Mouse (Mus musculus) ovary, postnatal 36 days (tissue): ENCODE results near the gene Zfp882.
"Not testable (repeated sequence)": the region's sequence is repeated elsewhere in the genome, so short reads cannot be mapped to it uniquely, and the experiment has no call there.

ENCODE experiments used
- DNase-seq: peaks from one replicate; pipeline ENCODE4 v3.0.0; 2022; ENCODE audit warnings: low spot score, mixed read lengths

Zfp882 gene

GRCm38 (mm10) chr8:71908309-71909261 lies at the start of gene Zfp882, which contains the start of gene Zfp617:
Zfp882 (plus strand) TSS chr8:71908608.
Zfp617 (plus strand) TSS chr8:71908635.
- DNase-seq: peak; percentile 88

- not testable (repeated sequence) for DNase-seq
Measured at GRCm38 (mm10) chr8:71861551-71861950, 46.9 kb upstream of the Zfp882 start.

- not testable (repeated sequence) for DNase-seq
Measured at GRCm38 (mm10) chr8:71862038-71862437, 46.4 kb upstream of the Zfp882 start.

GRCm38 (mm10) chr8:71881618-71882274 lies 26.7 kb upstream of the Zfp882 start, which contains the start of gene Zfp709:
Zfp709 (plus strand) TSS chr8:71882019.
- peak; percentile 69 for DNase-seq

GRCm38 (mm10) chr8:71900666-71901065 lies 7.7 kb upstream of the Zfp882 start:
- not testable (repeated sequence) for DNase-seq

GRCm38 (mm10) chr8:71903084-71903483 lies 5.3 kb upstream of the Zfp882 start:
- DNase-seq: not testable (repeated sequence)

GRCm38 (mm10) chr8:71906809-71907208 lies 1.6 kb upstream of the Zfp882 start:
- no peak for DNase-seq

GRCm38 (mm10) chr8:71907798-71908257 lies 580 bp upstream of the Zfp882 start:
- DNase-seq: no peak

GRCm38 (mm10) chr8:71912286-71912685 lies 3.9 kb downstream of the Zfp882 start:
- DNase-seq: no peak

- DNase-seq: peak; percentile 91
Measured at GRCm38 (mm10) chr8:71922567-71923401, 14.4 kb downstream of the Zfp882 start.

GRCm38 (mm10) chr8:71925791-71926190 lies 17.4 kb downstream of the Zfp882 start:
- DNase-seq: no peak

- no peak for DNase-seq
Measured at GRCm38 (mm10) chr8:71926551-71926950, 18.1 kb downstream of the Zfp882 start.

GRCm38 (mm10) chr8:71927779-71928178 lies 19.4 kb downstream of the Zfp882 start:
- DNase-seq: no peak

- DNase-seq: not testable (repeated sequence)
Measured at GRCm38 (mm10) chr8:71938037-71938436, 29.6 kb downstream of the Zfp882 start.

- no peak for DNase-seq
Measured at GRCm38 (mm10) chr8:71940293-71941208, 32.1 kb downstream of the Zfp882 start.

GRCm38 (mm10) chr8:71941776-71942175 lies 33.4 kb downstream of the Zfp882 start:
- no peak for DNase-seq

- DNase-seq: no peak
Measured at GRCm38 (mm10) chr8:71948624-71949023, 40.2 kb downstream of the Zfp882 start.

- DNase-seq: peak; percentile 96
Measured at GRCm38 (mm10) chr8:71950482-71951221, 42.2 kb downstream of the Zfp882 start, which contains the start of gene Zfp961. Zfp961 (plus strand) TSS chr8:71951038.

GRCm38 (mm10) chr8:71951436-71952161 lies 43.2 kb downstream of the Zfp882 start:
- no peak for DNase-seq
